Mouse (Mus musculus): Measurements from ENCODE around the gene Ctnnd2. TPM values are rescaled to one million over a fixed set of nuclear protein-coding genes. Genes with fewer than 3 reads are reported as not detected.

Ctnnd2 gene
- polyA plus RNA-seq, 1 experiment: 87.7 TPM

DNA sequence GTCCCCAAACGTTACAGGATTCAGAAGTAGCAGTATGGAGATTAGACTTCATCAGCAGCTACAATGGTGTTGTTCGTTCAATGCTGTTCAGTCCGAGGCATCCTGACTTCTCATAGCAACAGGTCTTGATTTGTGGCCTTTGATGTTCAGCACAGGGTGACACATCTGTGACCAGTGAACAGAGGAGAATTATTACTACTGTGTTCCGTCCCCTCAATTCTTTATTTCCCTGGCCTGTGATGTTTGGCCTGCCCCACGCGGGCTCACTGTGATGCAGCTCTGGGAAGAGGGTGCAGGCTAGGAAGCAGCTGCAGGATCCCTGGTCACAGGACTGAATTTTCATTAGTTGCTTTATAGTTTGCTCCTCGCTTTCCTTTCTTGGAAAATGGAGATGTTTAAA is 197.6 kb downstream of the Ctnnd2 start:
- H3K27ac ChIP-seq (ENCODE audit: insufficient read depth, low read length): no peak overlapping the region
- 79% methylated on average over 7 of the region's 7 CpGs for WGBS
- H3K27me3 ChIP-seq (ENCODE audit: control insufficient read depth, insufficient read depth, low read length): no peaks in the 10 kb centered on the region
- DNase-seq: no peak
- H3K4me3 ChIP-seq (replicated peaks; ENCODE audit: insufficient read depth, low read depth, low read length): no peak overlapping the region
- TF ChIP-seq CTCF (IDR thresholded peaks at IDR 0.05; ENCODE audit: borderline replicate concordance, insufficient read depth, low read depth, low read length) (no peak), POLR2A (IDR thresholded peaks at IDR 0.05; ENCODE audit: borderline replicate concordance, insufficient read depth, low read length) (no peak)
- peaks cover 4% of the 10 kb centered on the region; the same call in 1 of the 2 replicates for H3K4me1 ChIP-seq (ENCODE audit: control insufficient read depth, insufficient read depth, low read length)

DNA sequence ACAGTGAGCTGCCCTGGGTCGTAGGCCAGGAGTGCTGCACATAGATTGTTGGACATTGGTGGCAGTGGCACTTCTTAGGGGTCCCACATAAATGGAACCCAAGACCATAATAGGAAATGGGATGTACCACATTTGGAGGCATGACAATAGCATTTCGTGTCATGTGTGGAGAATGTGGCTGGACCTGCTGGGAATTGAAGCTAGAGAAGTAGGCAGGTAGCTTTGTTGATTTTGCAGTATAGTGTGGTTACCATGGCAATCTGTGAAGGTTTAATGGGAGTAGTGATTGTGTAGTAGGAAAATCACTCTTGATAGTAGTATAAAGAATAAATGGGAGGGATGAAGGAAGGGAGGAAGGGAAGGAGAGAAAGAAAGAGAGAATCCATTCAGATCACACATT is 198.8 kb downstream of the Ctnnd2 start:
- Histone ChIP-seq H3K27ac (ENCODE audit: insufficient read depth, low read length) (no peak overlapping the region), H3K4me1 (ENCODE audit: control insufficient read depth, insufficient read depth, low read length) (peaks cover 4% of the 10 kb centered on the region; the same call in 1 of the 2 replicates), H3K4me3 (replicated peaks; ENCODE audit: insufficient read depth, low read depth, low read length) (no peak overlapping the region), H3K27me3 (ENCODE audit: control insufficient read depth, insufficient read depth, low read length) (no peaks in the 10 kb centered on the region)
- WGBS: 82% methylated on average over 2 of the region's 2 CpGs
- no peak for TF ChIP-seq POLR2A (IDR thresholded peaks at IDR 0.05; ENCODE audit: borderline replicate concordance, insufficient read depth, low read length)
- no peak for TF ChIP-seq CTCF (IDR thresholded peaks at IDR 0.05; ENCODE audit: borderline replicate concordance, insufficient read depth, low read depth, low read length)
- DNase-seq: no peak

DNA sequence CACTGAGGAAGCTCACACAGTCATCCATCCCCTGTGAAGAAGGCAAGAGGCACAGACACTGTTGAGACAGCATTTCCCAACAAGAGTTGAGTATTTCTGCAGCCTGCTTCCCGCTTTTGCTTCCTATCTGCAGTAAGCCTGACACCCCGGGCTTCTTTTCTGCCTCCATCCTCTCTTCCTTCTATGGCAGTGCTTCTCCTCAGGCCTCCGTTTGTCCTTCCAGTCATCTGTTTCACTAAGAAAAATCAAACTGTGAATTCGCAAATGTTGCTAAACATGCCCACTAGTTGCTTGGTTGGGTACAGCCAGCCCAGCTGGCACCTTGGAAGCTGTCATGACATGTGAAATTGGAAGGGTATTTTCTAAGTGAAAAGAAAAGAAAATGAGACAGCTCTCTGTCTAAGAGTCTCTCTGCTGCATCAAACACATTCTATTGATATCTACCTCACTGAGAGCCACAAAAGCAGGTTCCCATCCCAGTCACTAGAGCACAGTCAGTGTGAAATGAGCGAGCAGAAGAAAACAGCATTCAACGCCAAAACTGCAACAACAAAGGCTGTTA is 201.3 kb downstream of the Ctnnd2 start:
- 34% methylated on average over 6 of the region's 6 CpGs for WGBS
- DNase-seq: peak; percentile 22 to 41
- no peak overlapping the region for H3K27ac ChIP-seq (ENCODE audit: insufficient read depth, low read length)

DNA sequence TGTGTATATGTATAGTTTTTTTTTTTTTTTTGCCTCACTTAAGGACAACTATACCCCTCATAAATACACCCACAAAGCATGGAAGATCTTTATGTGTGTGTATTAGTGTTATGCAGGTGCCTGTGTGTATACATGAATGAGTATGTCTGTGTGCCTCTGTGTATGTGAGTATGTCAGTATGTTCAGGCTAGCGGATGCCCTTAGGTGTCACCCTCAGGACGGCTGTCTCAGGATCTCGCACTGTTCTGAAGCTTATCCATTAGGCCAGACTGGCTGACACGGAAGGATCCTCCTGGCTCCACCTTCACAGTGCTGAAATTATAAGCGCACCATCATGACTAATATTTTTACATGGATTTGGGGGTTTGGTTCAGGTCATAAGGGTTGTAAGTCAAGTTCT is 202.5 kb downstream of the Ctnnd2 start:
- H3K27ac ChIP-seq (ENCODE audit: insufficient read depth, low read length): no peak overlapping the region
- peaks cover 4% of the 10 kb centered on the region; the same call in 1 of the 2 replicates for H3K4me1 ChIP-seq (ENCODE audit: control insufficient read depth, insufficient read depth, low read length)
- DNase-seq: no peak
- H3K27me3 ChIP-seq (ENCODE audit: control insufficient read depth, insufficient read depth, low read length): no peaks in the 10 kb centered on the region
- H3K4me3 ChIP-seq (replicated peaks; ENCODE audit: insufficient read depth, low read depth, low read length): no peak overlapping the region
- TF ChIP-seq POLR2A (IDR thresholded peaks at IDR 0.05; ENCODE audit: borderline replicate concordance, insufficient read depth, low read length) (no peak), CTCF (IDR thresholded peaks at IDR 0.05; ENCODE audit: borderline replicate concordance, insufficient read depth, low read depth, low read length) (no peak)
- 98% methylated on average over 5 of the region's 5 CpGs for WGBS

More for the DNA sequence above, 201.3 kb downstream of the Ctnnd2 start:
- H3K27me3 ChIP-seq (ENCODE audit: control insufficient read depth, insufficient read depth, low read length): no peaks in the 10 kb centered on the region
- TF ChIP-seq POLR2A (IDR thresholded peaks at IDR 0.05; ENCODE audit: borderline replicate concordance, insufficient read depth, low read length): no peak
- TF ChIP-seq CTCF (IDR thresholded peaks at IDR 0.05; ENCODE audit: borderline replicate concordance, insufficient read depth, low read depth, low read length): no peak
- peaks cover 4% of the 10 kb centered on the region; the same call in 1 of the 2 replicates for H3K4me1 ChIP-seq (ENCODE audit: control insufficient read depth, insufficient read depth, low read length)
- H3K4me3 ChIP-seq (replicated peaks; ENCODE audit: insufficient read depth, low read depth, low read length): no peak overlapping the region

DNA sequence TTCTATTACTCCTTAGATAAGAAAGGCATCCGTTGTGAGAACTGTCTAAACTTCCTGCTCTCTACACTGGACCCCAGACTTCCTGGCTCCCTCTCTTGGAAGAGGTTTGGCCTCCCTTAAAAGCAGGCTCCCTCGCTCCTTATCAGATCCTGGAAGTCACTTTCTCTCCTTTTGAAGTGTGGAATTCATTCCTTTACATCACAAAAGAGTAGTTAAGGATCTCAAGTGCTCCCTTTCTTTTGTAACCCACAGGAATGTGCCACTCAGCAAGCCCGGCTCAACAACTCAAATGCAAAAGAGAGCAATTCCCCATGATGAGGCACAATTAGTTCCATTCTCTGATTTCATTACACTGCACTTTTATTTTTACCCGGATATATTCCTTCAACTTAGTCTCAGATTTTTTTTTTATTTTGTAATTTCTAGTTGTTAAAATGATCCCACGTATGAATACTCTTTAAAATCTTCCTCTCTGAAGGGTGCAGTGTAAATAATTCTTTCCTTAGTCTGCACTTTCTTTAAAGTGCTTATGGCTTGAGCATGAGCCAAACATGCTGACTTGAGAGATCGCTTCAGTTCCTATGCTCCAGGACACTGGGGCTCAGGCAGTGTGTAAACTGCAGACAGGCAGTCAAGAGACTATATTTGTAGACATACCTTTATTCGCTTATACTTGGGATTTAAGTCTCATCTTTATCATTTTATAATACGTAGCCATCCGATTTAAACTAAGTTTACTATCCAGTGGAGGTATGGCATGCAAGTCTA is 210.9 kb downstream of the Ctnnd2 start:
- TF ChIP-seq POLR2A (IDR thresholded peaks at IDR 0.05; ENCODE audit: borderline replicate concordance, insufficient read depth, low read length) (no peak), CTCF (IDR thresholded peaks at IDR 0.05; ENCODE audit: borderline replicate concordance, insufficient read depth, low read depth, low read length) (no peak)
- whole genome bisulfite sequencing: 59% methylated on average over 9 of the region's 9 CpGs
- Histone ChIP-seq H3K4me1 (ENCODE audit: control insufficient read depth, insufficient read depth, low read length) (no peaks in the 10 kb centered on the region; the same call in 1 of the 2 replicates), H3K27ac (ENCODE audit: insufficient read depth, low read length) (no peak overlapping the region), H3K4me3 (replicated peaks; ENCODE audit: insufficient read depth, low read depth, low read length) (no peak overlapping the region), H3K27me3 (ENCODE audit: control insufficient read depth, insufficient read depth, low read length) (no peaks in the 10 kb centered on the region)
- no peak for DNase-seq

DNA sequence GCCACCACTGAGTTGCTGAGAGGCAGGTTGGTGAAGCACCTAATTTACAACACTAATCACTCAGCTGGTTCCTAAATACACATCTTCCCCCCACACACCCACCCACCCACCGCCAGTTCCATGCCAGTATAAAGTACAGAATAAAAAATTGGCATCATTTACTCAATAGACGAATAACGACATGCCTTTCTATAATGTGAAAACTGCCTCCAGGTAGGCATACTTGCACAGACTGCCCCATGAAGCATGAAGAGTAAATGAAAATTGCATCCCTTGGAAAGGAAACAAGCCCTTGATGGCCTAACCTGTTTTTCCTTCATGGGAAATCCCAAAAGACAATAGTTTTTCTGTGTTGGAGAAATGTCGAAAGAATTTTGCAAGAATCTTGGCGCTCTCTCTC is 212.0 kb downstream of the Ctnnd2 start:
- 89% methylated on average over 5 of the region's 5 CpGs for WGBS
- no peaks in the 10 kb centered on the region for H3K4me1 ChIP-seq (ENCODE audit: control insufficient read depth, insufficient read depth, low read length)

DNA sequence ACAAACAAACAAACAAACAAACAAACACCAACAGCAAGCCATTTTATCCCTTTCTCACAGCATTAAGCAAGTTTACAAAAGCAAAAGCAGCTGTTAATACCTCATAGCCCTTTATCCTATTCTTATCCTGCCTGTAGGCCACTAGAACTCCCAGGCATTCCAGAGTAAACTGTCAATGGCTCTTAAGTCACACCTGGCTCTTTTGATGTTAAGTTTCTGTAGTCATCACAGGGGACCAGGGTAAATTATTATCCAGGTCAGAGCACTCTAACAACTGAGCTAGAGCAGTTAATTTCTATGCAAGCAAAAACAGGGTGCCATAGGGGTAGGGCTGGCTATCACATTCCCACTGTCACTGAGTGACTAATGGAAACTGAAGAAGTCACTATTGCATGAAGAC is 214.1 kb downstream of the Ctnnd2 start:
- no peak for DNase-seq
- Histone ChIP-seq H3K4me1 (ENCODE audit: control insufficient read depth, insufficient read depth, low read length) (no peaks in the 10 kb centered on the region), H3K27me3 (ENCODE audit: control insufficient read depth, insufficient read depth, low read length) (no peaks in the 10 kb centered on the region)

More for the DNA sequence above, 212.0 kb downstream of the Ctnnd2 start:
- no peak overlapping the region for H3K27ac ChIP-seq (ENCODE audit: insufficient read depth, low read length)
- DNase-seq: no peak
- no peak overlapping the region for H3K4me3 ChIP-seq (replicated peaks; ENCODE audit: insufficient read depth, low read depth, low read length)
- no peaks in the 10 kb centered on the region for H3K27me3 ChIP-seq (ENCODE audit: control insufficient read depth, insufficient read depth, low read length)
- TF ChIP-seq CTCF (IDR thresholded peaks at IDR 0.05; ENCODE audit: borderline replicate concordance, insufficient read depth, low read depth, low read length) (no peak), POLR2A (IDR thresholded peaks at IDR 0.05; ENCODE audit: borderline replicate concordance, insufficient read depth, low read length) (no peak)

DNA sequence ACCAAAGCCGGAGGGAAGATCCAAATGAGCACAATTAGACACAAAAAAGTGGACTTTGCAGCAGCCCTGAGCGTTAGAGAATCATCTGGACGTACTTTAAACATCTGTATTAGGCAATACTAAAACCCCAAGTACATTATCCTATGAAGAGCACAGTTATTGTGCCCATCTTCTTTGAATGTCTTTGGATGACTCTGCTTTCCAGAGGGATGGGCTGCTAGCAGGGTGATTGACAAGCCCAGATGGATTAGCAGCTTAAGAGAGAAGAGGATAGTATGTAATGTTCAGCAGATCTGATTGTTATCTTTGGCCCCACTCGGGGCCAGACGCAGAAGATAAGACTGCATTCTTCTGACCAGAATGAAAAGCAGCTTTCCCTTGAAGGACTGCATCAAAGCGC is 214.9 kb downstream of the Ctnnd2 start:
- H3K27ac ChIP-seq (ENCODE audit: insufficient read depth, low read length): no peak overlapping the region
- no peak for TF ChIP-seq CTCF (IDR thresholded peaks at IDR 0.05; ENCODE audit: borderline replicate concordance, insufficient read depth, low read depth, low read length)
- TF ChIP-seq POLR2A (IDR thresholded peaks at IDR 0.05; ENCODE audit: borderline replicate concordance, insufficient read depth, low read length): no peak
- no peak for DNase-seq
- 81% methylated on average over 6 of the region's 6 CpGs for WGBS
- no peak overlapping the region for H3K4me3 ChIP-seq (replicated peaks; ENCODE audit: insufficient read depth, low read depth, low read length)
- H3K27me3 ChIP-seq (ENCODE audit: control insufficient read depth, insufficient read depth, low read length): no peaks in the 10 kb centered on the region
- H3K4me1 ChIP-seq (ENCODE audit: control insufficient read depth, insufficient read depth, low read length): no peaks in the 10 kb centered on the region

More for the DNA sequence above, 214.1 kb downstream of the Ctnnd2 start:
- no peak overlapping the region for H3K27ac ChIP-seq (ENCODE audit: insufficient read depth, low read length)
- no peak overlapping the region for H3K4me3 ChIP-seq (replicated peaks; ENCODE audit: insufficient read depth, low read depth, low read length)
- TF ChIP-seq CTCF (IDR thresholded peaks at IDR 0.05; ENCODE audit: borderline replicate concordance, insufficient read depth, low read depth, low read length) (no peak), POLR2A (IDR thresholded peaks at IDR 0.05; ENCODE audit: borderline replicate concordance, insufficient read depth, low read length) (no peak)

Measured in cerebellum, adult 2 months (tissue).